Mouse (Mus musculus) brain, embryonic 18.5 days (tissue): Measurements from ENCODE around the gene Arl10.

Experiments used
- DNase-seq: peaks from one replicate; pipeline ENCODE4 v3.0.0-alpha.2; 2012; ENCODE audit warnings: low read depth, low spot score

The Arl10 gene

DNA sequence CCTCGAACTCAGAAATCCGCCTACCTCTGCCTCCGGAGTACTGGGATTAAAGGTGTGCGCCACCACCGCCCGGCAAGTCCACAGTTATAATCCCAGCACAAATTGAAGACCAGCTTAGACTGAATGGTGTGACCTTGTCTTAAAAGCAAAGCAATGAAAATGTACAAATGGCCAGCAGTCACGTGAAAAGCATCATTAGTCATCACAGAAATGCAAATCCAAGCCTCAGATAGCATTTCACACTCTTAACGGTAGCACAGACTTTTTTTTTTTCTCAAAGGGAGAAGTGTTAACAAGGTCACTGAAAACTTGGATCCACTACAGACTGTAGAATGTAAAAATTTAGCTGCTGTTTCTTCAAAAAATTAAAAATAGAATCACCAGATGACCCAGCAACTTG, 41.5 kb downstream of the Arl10 start:
- no peak for DNase-seq

DNA sequence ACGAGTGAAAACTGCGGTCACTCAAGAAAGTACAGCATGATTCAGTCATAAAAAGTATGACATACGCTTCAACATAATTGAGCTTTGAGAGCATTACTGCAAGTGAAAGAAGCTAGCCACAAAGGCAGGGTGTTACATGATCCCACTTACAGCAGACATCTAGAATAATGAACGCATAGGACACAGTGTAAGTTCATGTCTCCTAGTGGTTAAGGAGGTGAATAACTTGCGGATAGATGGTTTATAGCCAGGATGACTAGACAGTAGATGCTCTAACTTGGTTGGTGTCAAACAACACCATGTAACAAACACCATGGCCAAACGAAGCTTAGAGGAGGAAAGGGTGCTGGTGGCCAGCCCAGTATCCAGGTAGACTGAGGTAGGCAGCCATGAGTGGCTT, 42.2 kb downstream of the Arl10 start:
- DNase-seq = no peak

DNA sequence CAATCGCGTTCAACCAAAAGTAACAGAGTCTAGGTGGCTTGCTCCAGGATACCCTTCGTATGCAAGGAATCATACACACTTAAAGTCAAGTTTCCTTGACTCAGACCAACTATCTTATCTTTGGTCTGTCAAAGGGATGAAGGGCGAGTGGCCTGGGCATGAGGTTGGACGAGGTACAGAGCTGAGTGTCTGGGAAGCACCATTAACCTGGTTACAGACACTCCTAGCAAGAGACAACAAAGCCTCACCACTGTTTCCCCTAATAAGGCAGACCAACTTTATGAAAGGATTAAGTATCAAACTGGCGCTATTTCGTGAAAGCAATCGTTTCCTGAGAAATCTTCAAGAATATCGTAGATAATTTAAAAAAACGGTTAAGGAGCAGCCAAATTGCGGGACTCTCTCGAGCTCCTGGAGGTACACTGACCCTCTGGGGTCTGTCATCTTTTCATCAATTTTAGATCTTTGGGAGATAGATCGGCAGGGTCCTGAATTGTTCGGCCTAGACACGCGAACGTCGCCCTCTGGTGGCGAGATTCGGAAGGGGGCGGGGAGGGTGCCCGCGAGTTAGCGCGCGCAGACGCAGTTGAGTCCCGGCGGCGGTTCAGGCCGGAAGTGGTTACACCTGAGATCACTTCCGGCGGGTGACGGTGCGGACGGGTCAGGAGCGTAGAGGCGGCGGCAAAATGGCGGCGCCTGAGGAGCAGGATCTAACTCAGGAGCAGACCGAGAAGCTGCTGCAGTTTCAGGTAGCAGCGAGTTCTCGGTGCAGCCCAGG, 46.5 kb downstream of the Arl10 start, which contains the start of gene Faf2:
Gene Faf2 (plus strand): TSS at position 630 of the 778 bp plus-strand sequence.
- DNase-seq = peak; percentile 89

DNA sequence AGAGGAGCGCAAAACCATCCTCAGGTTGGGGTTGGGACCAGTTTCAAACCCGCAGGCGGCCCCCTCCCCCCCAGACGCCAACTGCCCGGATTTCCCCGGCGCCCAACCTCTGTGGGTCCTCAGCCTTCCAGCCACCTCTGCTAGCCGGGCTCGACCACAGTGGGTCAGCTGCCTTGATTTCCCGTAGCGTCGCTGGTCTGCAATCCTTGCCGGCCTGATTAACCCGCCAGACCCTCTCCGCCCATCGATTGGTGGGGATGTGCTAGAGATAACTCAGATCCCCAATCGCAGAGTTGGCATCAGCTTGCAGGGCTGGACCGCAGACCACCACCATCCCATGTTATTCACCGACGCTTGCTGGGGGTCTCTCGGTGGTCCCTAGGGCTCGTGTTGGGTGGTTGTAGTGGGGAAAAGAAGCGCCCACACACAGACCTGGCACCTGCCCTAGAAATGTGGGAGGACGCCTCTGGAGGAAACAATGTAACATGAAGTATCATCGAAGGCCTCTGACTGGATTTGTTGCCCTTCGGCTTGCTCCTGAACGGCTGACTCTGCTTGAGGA, 47.2 kb downstream of the Arl10 start:
- no peak for DNase-seq

DNA sequence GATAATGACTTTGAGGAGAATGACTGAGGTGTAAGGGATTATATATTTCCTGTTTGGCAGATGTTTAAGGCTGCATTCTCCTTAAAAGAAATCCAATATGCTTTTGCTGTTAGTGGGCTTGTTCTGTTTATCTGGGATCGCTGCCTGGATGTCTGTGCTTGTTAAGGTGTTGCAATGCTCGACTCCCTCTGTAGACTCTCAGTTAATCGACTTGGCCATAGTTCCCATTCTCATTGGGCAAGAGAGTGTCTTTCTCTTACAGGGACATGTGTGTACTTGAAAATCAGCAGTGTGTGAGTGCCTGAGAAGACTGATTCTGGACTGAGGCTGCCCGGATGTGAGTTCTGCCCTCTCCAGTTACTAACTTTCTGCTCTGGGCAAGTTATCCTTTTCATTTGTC, 54.3 kb downstream of the Arl10 start:
- DNase-seq = no peak
